Mouse (Mus musculus): ENCODE measurements at regions not wholly inside any gene's neighbourhood (a gene's known extent, or its start where the extent isn't known, plus 50 kb on each side); places are given as distances from the start of the nearest gene placed in this dataset.

GRCm38 (mm10) chr9:94607750-94608106 is 62.0 kb upstream of the Slc9a9 start:
- no peak for TF ChIP-seq CTCF (IDR thresholded peaks at IDR 0.05; ENCODE audit: extremely low read depth, insufficient read depth, low read length)
- no peak for TF ChIP-seq POLR2A (IDR thresholded peaks at IDR 0.05; ENCODE audit: extremely low read depth, insufficient read depth, low read length)

Measured in cortical plate, adult 2 months (tissue).